Mouse (Mus musculus) left cerebral cortex, postnatal 36 days (tissue): ENCODE results near the gene 1600014C23Rik. TPM values are rescaled to one million over a fixed set of nuclear protein-coding genes. Genes with fewer than 3 reads are reported as not detected.

Experiments
- DNase-seq, 2 experiments: peaks; one replicate each; pipeline ENCODE4 v3.0.0; 2021 to 2022; ENCODE audit warnings: low spot score in 2 of 2, mixed read lengths in 1 of 2
- intact Hi-C: fragments of 180-260 bp; cut with DNase I; formaldehyde crosslinking; loops from one replicate; pipeline ENCODE4 v1.15.1; 2025
- total RNA-seq, 2 experiments: library from RNA; stranded (reverse); gene quantifications; 2 replicates each; pipeline ENCODE4 v1.2.3; 2021

1600014C23Rik gene
- total RNA-seq, 2 experiments from 2014 or later: not detected

DNA sequence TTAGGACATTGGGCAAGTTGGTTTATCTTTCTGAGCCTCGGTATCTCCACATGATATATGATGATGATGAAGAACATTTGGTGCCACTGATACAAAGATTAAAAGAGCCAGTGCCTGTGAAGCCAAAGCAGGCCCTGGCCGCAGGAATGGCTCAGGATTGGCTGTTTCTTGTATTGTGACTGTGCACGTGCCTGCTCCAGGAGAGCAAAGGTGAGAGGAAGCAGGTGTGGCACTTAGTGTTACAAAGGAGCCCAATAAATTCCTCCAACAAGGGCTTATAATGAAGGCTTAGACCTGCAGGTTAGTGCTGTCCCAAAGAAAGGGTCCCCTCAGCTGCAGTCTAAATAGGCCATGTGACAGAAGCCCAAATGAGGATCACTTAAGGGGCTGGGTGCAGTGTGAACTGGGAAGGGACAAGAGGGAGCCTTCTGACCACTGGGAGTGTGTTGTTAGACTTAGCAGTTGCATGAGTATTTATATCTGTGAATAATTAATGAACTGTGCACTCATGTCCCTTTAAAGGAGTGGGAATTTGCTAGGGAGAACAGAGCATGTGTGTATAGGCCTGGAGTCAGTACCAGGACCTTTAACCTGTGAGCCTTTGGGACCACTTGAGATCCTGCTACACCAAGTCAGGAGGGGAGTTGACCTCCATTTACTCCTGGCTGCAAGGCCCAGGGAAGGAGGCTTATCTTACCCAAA, 34.5 kb downstream of the 1600014C23Rik start:
- intact Hi-C loops: no loop called here
- no peak for DNase-seq

DNA sequence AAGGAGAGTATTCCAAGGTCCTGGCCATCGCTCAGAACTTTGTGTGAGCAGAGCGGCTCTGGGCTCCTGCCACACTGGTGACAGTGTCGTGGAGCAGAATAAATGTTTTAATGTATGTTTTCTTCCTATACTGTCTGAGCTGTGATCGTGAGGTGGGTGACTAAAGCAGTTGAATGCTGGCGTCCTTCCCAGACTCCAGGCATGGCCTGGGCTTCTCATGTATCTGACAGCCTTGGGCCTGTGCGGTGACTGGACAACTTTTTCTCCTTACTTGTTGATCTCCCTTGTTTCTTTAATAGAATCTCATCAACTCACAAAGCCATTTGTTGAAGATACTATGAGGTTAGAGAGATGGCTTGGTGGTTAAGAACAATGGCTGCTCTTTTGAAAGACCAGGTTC, 35.3 kb downstream of the 1600014C23Rik start:
- DNase-seq: no peak
- intact Hi-C loops: no loop called here

DNA sequence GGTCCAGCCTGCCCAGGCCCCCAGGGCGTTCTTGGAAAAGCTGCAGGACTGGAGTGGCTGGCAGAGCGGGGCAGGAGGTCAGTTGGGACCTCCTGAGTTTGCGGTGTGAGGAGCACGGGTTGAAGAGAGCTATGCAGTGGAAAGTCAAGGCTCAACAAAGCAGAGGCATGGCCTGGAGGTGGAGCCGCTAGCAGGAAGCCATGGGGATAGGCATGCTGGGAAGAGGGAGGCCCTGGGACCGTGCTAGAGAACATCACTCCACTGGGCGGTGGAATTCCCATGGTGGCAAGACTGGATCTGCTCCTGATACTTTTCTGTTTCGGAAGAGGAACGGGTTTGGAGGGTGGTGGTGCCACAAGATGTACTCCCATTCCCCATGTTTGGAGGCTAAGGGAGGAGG, 36.7 kb downstream of the 1600014C23Rik start:
- intact Hi-C loops: no loop called here
- no peak for DNase-seq

DNA sequence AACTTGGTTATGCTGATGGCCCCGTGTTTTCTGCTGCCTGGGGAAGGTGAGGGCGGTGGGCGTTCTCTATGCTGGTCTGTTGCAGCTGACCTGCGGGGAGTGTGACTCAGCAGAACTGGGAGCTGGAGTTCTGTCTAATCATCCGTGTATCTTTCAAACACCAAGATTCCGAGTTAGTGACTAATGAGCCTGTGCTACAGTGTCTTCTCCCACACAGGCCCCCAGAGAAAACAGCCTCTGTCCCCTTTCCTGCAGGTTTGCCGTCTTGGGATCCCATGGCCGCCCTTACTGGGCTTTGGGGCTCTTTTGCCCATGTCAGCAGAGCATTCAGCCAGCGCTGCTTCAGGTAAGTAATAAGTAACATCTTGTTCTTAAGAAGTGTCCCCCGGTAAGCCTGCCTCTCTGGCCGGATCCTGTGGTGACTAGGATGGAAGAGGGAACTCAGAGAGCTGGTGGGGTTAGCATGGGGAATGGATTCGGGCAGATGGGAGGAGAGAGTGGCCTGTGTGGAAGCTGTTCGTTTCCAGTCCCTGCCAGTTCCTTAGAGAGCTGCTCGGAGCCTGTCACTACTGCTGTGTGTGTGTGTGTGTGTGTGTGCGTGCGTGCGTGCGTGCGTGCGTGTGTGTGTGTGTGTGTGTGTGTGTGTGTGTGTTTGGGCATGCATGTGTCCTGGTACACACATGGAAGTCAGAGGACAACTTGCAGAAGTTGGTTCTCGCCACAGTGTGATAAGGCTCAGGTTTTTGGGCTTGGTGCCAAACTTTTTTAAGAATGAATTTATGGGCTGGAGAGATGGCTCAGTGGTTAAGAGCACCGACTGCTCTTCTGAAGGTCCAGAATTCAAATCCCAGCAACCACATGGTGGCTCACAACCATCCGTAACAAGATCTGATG, 38.2 kb downstream of the 1600014C23Rik start:
- intact Hi-C loops: no loop called here
- no peak for DNase-seq

DNA sequence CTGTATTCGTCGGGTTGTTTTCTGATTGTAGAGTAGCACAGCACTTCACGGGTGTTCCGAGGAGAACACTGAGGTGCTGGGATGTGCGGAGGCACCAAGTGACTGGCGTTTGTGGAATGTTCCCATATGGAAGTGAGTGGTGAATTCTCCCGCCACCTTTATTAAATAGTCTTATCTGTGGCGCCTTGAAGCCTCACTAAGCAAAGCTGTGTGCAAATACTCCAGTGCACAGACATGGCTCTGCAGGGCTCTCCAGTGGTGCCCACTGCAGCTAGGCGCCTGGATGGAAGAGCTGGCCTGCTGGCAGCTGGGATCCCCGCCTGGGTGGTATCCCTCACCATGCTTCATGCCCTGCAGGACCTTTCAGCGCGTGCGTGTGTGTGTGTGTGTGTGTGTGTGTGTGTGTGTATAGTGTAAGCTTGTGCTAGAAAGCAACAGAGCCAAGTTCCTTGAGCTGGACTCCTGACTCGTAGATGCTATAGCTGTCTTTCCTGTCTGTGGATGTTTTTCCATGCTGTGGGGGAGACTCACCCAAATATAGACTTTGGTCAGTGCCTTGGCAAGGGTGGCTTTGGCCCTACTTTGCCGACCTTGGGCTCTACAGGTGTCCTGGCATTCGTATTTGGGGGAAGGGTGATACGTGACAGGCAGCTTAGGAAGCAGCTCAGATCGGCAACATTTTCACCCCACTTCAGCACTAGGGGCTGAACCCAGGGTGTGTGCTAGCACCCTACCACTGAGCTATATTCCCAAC, 39.7 kb downstream of the 1600014C23Rik start:
- intact Hi-C loops: no loop called here
- no peak for DNase-seq

DNA sequence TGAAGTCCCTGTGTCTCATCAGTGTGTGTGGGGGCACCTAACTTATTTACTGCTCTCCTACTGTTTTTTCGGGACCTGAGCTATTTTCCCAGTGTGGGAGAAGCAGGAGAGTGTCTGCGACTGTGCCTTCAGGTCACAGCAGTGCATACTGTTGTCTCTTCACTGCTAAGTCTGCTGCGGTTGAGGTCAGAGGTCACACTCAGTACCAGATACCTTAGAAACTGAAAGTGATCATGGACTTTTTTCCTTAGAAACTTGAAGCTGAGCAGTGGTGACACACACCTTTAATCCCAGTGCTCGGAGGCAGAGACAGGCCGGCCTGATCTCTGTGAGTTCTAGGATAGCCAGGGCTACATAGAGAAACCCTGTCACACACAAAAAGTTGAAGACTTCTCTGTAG, 41.5 kb downstream of the 1600014C23Rik start:
- no peak for DNase-seq
- intact Hi-C loops: no loop called here

DNA sequence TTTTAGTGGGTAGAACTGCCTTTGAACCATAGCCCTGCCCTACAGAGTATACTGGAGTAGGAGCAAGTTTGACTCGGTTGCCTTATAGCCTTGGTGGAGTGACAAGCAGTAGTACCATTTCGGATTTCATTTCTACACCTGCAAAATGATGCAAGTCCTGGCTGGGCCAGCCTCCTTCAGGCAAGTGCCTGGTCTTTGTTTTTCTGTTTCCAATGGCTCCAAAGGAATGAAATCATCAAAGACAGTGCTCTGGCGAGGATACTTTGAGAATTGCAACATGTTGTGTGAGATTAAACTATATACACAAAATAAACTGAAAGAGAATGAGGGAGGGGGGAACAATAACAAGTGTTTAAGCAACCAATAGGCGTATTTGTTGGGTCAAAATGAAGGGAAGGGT, 43.6 kb downstream of the 1600014C23Rik start:
- intact Hi-C loops: no loop called here
- DNase-seq: no peak

DNA sequence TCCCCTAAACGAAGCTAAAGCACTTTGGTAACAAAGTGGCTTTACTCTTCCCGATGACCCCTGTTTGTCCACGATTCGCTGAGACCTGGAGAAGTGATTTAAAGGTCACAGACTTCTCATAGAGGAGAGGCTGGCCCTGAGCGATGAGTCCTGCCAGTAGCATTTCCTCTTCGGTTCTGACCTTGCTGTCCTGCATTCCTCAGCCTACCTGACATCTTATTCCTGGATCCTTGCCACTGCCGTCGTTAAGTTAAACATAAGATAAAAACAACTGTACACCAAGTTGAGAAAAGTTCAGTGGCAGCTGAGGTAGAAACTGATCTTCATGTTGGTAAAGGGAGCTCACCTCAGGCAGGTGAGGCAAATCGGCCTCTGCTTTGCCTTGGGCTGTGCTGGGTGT, 44.5 kb downstream of the 1600014C23Rik start:
- intact Hi-C loops: no loop called here
- DNase-seq: no peak

DNA sequence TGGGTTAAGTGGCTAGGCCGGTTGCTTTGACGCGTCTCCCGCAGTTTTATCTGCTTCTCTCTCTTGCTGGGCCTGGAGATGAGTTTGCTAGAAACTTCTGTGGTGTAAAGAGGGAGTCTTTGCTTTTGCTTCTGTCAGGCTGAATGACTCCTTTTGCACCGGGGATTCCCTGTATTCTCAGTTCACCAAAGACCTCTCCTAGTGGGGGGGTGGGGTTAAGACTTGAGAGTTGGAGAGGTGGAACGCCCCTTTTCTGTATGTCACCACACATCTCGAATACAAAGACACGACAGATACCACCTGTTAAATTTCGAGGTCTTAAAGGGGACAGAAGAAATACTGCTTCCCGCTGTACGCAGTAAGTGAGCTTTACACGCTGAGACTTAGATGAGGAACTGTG, 46.9 kb downstream of the 1600014C23Rik start, which contains the start of gene Tmem63b:
TSS of gene Tmem63b (minus strand) at position 190 of the 400 bp plus-strand sequence.
- intact Hi-C loops: no loop called here
- no peak for DNase-seq

DNA sequence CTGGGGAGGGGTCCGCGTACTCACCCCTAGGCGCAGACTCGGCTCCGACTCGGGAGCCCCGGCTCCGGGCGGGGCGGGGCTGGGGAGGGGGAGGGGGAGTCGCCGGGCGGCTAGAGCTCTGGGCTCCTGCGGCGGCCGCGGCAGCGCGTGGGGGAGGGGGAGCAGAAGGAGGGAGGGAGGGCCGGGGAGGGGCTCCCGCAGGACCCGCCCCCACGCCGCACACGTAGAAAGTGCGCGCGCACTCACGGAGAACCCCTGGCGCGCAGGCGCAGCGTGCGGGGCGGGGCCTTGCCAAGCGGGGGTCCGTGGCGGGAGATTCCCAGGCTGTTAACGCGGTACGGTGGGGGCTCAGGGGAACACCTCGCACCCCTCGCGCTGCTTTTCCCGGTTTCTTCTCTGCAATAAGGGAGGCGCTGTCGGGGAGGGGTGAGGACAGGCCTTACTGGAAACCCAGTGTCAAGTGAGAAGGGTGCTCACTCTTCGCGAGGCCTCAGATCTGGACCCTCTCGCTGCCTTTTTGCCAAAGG, 47.5 kb downstream of the 1600014C23Rik start, which contains the start of gene Mrpl14:
TSS of gene Mrpl14 (plus strand) at position 230 of the 527 bp plus-strand sequence.
- intact Hi-C loops: no loop called here
- DNase-seq: peak; percentile 90 to 93

DNA sequence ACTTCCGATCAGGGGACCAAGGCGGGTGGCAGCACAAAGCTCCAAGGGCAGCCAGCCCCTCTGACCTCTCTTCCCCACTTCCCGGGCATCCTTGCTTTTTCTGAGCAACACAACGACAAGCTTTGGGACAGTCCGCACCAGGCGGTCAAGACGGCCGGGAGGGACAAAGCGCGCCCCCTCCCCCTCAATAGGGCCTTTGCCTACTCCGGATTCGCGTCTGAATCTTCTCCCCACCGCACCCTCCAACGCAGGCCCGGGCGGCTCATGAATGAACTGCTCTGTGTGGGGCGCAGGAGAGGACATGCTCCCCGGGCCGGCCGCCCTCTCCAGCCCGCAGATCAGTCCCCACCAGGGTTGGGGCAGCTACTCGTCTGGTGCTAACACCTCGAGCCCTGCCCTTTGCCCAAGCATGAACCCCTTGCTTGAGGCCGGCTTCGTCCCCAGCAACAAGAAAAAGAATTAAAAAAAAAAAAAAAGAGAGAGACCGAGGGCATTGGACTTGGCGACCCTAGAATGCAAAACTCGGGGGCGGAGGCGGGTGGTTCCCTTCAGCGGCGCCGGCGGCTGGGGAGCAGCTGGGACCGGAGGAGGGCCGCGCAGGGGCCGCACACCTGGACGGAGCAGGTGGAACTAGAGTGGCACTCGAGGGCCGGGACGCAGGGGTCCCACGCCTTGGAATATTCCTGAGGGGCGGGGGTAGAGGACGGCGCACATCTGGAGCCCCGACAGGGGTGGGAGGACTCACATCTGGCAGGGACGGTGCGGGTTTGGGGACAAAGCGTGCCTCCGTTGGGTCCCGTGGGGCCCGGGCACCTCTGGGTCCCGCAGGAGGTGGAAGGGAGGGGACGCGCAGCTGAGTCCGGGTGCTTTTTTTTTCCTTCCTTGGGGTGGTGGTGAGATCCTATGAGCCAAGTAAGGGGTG, 48.2 kb downstream of the 1600014C23Rik start:
- DNase-seq: peak; percentile 51
- intact Hi-C loops: no loop called here

DNA sequence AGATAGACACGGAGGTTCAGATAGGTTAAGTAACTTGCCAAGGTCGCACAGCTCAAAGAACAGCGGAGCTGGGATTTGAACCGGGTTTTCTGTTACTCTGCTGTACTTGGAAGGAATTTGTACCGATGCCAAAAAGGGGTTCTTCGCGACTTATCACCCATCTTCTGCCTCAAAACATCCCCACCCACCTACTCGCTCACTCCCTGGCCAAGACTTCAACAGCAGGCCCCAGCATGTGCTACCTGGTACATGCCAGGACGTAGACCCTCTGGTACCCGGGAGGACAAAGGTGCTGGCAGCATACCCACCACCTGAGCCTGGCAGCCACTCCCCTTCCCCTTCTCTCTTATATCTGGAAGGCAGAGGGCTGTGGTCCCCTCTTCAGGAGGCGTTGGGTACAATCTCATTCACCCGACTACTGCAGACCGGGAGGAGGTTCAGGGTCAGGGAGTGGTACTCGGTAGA, 48.9 kb downstream of the 1600014C23Rik start:
- no peak for DNase-seq
- intact Hi-C loops: no loop called here

Other genes with a start within 250 kb of the 1600014C23Rik start
- gene Aars2, start 227.0 kb downstream of the 1600014C23Rik start, total RNA-seq: 10 to 100 TPM; 23.1 to 26.4 TPM
- 1 to 10 TPM; 1.3 to 1.9 TPM for gene Tcte1, start 210.4 kb downstream of the 1600014C23Rik start, total RNA-seq
- 100 to 1,000 TPM; 120 to 121 TPM for gene Tmem151b, start 184.2 kb downstream of the 1600014C23Rik start, total RNA-seq
- 1 to 10 TPM; 1.7 to 2.7 TPM for gene Nfkbie, start 178.1 kb downstream of the 1600014C23Rik start, total RNA-seq
- gene Slc35b2, start 170.0 kb downstream of the 1600014C23Rik start, total RNA-seq: 10 to 100 TPM; 24.7 to 33.0 TPM
- 1,000 to 10,000 TPM; 1,413 to 1,526 TPM for gene Hsp90ab1, start 160.6 kb downstream of the 1600014C23Rik start, total RNA-seq
- gene Slc29a1, start 134.2 kb downstream of the 1600014C23Rik start, total RNA-seq: 10 to 100 TPM; 17.1 to 23.2 TPM
- gene Mymx, start 131.7 kb downstream of the 1600014C23Rik start, total RNA-seq: not detected
- under 1 TPM; 0.12 to 0.66 TPM for gene Capn11, start 74.5 kb downstream of the 1600014C23Rik start, total RNA-seq
- gene Mrpl14, start 47.5 kb downstream of the 1600014C23Rik start, total RNA-seq: 10 to 100 TPM; 38.3 to 47.5 TPM
- gene Tmem63b, start 46.9 kb downstream of the 1600014C23Rik start, total RNA-seq: 100 to 1,000 TPM; 177 to 186 TPM